Mouse (Mus musculus) CH12.LX (cell line): ENCODE data around the gene Rnf8.

Experiments
- EP300 ChIP-seq: IDR thresholded peaks from 2 replicates; pipeline ENCODE4 v1.6.1; 2011; ENCODE audit warnings: low read length, improper control_type of control experiment
- POLR2A ChIP-seq: IDR thresholded peaks from 2 replicates; pipeline ENCODE4 v1.6.1; 2011; ENCODE audit warnings: low read depth, mild to moderate bottlenecking, improper control_type of control experiment, low read length

DNA sequence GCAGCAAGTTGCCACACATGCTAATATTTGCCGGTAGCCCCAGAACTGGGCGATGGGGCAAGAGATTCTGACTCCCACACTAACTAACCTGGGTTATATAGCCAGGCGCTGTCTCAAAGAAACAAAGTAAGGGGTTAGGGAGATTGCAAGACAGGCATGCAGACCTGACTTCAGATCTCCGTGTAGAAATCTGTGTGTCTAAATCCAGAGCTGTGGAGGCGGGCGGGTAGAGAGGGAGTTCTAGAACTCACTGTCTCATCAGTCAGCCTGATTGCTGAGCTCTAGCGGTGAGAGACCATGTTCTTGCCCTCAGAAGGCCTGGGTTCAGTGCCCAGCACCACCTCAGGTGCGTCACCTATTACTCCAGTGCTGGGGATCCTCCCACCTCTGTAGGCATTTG, 8.9 kb downstream of the Rnf8 start:
- TF ChIP-seq EP300, result no peak
- TF ChIP-seq POLR2A, result no peak
